Mouse (Mus musculus): ENCODE results near the gene Man1a2. TPM values are rescaled to one million over a fixed set of nuclear protein-coding genes. Genes with fewer than 3 reads are reported as not detected.

Man1a2 gene
- polyA plus RNA-seq, 1 experiment from 2014 or later, result 50.1 TPM

DNA sequence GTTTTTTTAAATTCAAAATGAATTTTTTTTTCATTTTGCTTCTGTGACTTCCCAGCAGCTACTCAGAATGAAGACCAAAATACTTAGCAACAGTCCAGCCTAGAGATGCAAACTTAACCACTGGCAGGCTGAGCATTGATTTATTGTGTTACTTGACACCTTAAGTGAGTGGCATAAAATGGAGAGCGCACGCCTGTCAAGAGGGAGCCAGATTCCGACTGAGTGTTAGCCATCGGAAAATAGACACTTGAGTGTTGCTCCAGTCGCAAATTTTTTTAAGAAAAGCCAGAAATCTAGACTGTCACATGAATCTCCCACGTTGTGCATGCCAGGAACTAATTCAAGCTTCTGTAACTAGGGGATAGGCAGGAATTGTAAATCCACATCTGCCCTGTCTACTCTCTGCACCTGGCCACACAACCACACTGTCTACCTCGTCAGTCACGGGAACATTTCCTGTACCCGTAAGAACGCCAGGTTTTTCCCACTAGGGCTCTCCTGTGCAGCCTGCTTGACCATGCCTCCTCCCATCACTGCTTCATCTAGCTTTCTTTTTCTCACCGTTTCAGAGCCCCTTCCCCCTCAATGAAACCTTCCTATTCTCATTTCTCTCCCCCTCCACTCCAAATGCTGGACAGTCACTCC lies 3.7 kb downstream of the Man1a2 start:
- H3K36me3 ChIP-seq, result 0 out of 2 replicates have a peak, but pooled peaks cover 7% of the 10 kb centered on the region
- peak overlapping the region; percentile 75; the same call in 1 of the 2 replicates for H3K4me3 ChIP-seq
- 26% methylated on average over 11 of the region's 11 CpGs for WGBS
- DNase-seq (ENCODE audit: low spot score), result peak; percentile 30
- no peak overlapping the region for H3K27ac ChIP-seq
- no peaks in the 10 kb centered on the region; the same call in 1 of the 2 replicates for H3K9me3 ChIP-seq
- H3K4me1 ChIP-seq (replicated peaks), result peaks cover 46% of the 10 kb centered on the region
- no peaks in the 10 kb centered on the region for H3K27me3 ChIP-seq (ENCODE audit: insufficient read depth, poor library complexity, severe bottlenecking)

DNA sequence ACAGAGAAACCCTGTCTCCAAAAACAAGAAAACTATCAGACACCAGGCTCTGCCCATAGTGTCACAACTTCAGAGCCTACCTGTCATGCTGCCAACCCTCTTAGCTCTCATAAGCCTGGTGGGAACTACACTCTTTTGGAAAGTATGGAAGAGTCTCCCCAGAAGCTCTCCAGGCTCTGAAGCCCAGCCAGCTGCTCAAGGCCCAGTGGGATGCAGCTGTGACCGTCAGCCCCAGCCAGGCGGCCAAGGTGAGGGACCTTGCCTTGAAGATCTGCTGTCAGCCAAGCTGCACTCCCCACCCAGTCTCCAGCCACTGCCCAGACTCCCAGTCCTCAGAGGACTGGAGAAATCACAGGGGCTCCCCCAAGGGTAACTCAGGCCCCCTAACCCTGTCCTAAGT lies 5.1 kb downstream of the Man1a2 start:
- WGBS, result 75% methylated on average over 2 of the region's 2 CpGs
- no peaks in the 10 kb centered on the region for H3K27me3 ChIP-seq (ENCODE audit: insufficient read depth, poor library complexity, severe bottlenecking)

DNA sequence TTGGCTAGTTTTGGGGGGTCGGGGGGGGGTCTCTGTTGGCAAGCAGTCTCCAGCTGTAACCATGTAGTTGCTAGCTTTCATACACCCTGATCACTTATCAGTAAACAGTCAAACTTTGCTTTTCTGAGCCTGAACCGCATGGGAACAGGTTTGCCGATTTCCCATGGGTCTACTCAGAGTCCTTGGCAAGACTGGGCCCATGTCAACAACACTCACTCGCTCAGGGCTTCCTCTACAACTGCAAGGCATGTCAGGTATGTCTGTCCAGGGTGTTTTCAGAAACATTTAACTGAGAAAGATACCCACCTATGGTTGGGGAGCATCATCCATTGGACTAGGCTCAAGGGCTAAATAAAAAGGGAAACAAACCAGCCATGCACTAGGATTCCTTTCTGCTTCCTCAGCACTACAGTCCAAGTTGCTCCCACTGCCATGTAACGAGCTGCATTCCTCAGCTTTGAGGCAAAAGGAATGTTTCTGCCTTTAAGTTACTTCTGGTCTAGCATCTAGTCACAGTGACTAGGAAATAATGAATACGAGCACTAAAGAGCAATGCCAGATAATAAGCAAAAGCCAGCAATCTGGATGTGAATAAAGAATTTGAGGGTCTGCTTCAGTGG lies 6.2 kb downstream of the Man1a2 start:
- no peak for DNase-seq (ENCODE audit: low spot score)
- WGBS, result 83% methylated on average over 6 of the region's 6 CpGs
- Histone ChIP-seq H3K36me3 (0 out of 2 replicates have a peak, but pooled peaks cover 7% of the 10 kb centered on the region), H3K9me3 (no peaks in the 10 kb centered on the region; the same call in 1 of the 2 replicates), H3K4me3 (no peak overlapping the region), H3K27me3 (ENCODE audit: insufficient read depth, poor library complexity, severe bottlenecking) (no peaks in the 10 kb centered on the region), H3K27ac (no peak overlapping the region), H3K4me1 (replicated peaks) (peaks cover 35% of the 10 kb centered on the region)

More for the DNA sequence above, 5.1 kb downstream of the Man1a2 start:
- no peaks in the 10 kb centered on the region; the same call in 1 of the 2 replicates for H3K9me3 ChIP-seq
- peaks cover 38% of the 10 kb centered on the region for H3K4me1 ChIP-seq (replicated peaks)
- H3K27ac ChIP-seq, result no peak overlapping the region
- DNase-seq (ENCODE audit: low spot score), result no peak
- H3K4me3 ChIP-seq, result no peak overlapping the region
- H3K36me3 ChIP-seq, result 0 out of 2 replicates have a peak, but pooled peaks cover 7% of the 10 kb centered on the region

DNA sequence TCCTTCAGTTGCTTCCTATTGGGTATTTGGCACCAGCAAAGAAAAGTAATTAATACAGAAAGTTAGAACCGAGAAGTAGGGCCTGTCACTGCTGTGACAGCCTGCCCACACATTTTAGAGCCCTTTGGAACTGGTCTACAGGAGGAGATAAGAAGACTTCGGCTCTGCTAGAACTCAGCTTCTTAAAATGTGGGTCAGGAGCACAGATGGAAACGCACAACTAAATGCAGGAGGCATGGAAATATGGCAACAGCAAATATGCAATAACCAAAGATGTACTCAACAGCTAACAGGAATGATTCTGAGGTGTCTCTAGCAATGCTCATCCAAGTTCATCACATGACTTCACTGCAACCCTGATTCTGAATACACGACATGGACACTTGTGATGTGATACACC lies 10.2 kb downstream of the Man1a2 start:
- Histone ChIP-seq H3K9me3 (no peaks in the 10 kb centered on the region; the same call in 1 of the 2 replicates), H3K27me3 (ENCODE audit: insufficient read depth, poor library complexity, severe bottlenecking) (no peaks in the 10 kb centered on the region), H3K27ac (no peak overlapping the region), H3K36me3 (0 out of 2 replicates have a peak, but pooled peaks cover 7% of the 10 kb centered on the region), H3K4me3 (no peak overlapping the region), H3K4me1 (replicated peaks) (peaks cover under 1% of the 10 kb centered on the region)
- no peak for DNase-seq (ENCODE audit: low spot score)
- 88% methylated on average over 4 of the region's 4 CpGs for WGBS

DNA sequence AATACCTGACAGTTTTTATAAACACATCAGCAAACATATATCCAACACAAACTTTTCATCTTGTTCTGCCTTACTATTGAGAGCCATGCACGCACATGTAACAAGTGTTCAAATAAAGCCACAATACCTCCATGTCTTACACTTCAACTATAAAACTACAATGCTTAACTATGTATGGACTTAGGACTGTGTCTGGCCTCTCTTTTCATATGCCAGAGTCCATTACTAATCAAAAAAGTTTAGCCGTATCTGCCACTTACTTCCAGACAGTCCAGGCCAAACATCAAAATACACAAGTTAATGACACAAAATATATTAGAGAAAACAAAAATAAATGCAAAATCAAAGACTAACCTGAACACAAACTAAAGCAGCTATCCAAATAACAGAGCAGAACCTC lies 14.9 kb downstream of the Man1a2 start:
- WGBS, result 91% methylated on average over 2 of the region's 2 CpGs
- no peak overlapping the region for H3K4me3 ChIP-seq
- H3K27me3 ChIP-seq (ENCODE audit: insufficient read depth, poor library complexity, severe bottlenecking), result no peaks in the 10 kb centered on the region
- H3K27ac ChIP-seq, result no peak overlapping the region
- no peaks in the 10 kb centered on the region for H3K36me3 ChIP-seq
- no peaks in the 10 kb centered on the region for H3K9me3 ChIP-seq
- H3K4me1 ChIP-seq (replicated peaks), result no peaks in the 10 kb centered on the region
- no peak for DNase-seq (ENCODE audit: low spot score)

DNA sequence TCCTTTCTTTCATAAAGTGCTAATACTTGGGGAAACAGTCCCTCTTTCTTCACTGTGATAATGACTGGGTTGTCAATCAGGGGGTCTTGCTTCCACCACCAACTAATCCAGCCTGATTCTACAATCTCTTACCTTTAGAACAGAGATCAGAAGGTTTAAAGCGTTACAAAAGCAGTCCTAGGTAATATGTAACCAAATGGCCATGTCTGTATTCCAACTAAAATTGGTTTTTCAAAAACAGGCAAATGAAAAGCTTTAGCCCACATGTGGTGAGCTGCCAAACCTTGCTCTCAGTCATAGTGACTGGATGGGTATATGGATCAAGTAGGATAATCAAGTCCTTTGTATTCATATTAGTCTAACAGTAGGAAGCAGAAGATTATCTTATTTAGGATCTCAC lies 32.0 kb downstream of the Man1a2 start:
- no peaks in the 10 kb centered on the region for H3K9me3 ChIP-seq
- H3K36me3 ChIP-seq, result peaks cover 34% of the 10 kb centered on the region
- WGBS, result 95% methylated on average over 1 of the region's 1 CpGs
- DNase-seq (ENCODE audit: low spot score), result no peak
- H3K27me3 ChIP-seq (ENCODE audit: insufficient read depth, poor library complexity, severe bottlenecking), result no peaks in the 10 kb centered on the region
- no peaks in the 10 kb centered on the region for H3K4me1 ChIP-seq (replicated peaks)
- H3K27ac ChIP-seq, result no peak overlapping the region
- H3K4me3 ChIP-seq, result no peak overlapping the region

DNA sequence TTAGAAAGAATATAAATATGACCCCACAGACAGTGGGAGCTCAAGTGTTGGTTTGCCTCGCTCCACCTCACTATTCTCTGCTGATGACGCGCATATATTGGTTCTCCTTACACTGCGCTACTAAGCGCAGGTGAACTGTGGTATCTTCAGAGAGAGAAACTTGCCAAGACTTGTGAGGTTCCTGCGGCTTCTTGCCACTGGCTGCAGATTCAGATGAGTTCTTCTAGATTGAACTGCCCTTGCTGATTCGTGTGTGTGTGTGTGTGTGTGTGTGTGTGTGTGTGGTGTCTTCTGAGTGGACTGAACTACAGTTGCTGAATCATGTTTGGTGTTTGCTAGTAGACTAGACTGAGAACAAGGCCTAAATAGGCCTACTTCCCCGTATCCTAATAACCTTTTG lies 43.7 kb downstream of the Man1a2 start:
- no peak for DNase-seq (ENCODE audit: low spot score)
- H3K27me3 ChIP-seq (ENCODE audit: insufficient read depth, poor library complexity, severe bottlenecking), result no peaks in the 10 kb centered on the region
- no peaks in the 10 kb centered on the region for H3K9me3 ChIP-seq
- peaks cover 28% of the 10 kb centered on the region for H3K36me3 ChIP-seq
- 96% methylated on average over 8 of the region's 8 CpGs for WGBS
- H3K27ac ChIP-seq, result no peak overlapping the region
- no peaks in the 10 kb centered on the region for H3K4me1 ChIP-seq (replicated peaks)
- no peak overlapping the region for H3K4me3 ChIP-seq

DNA sequence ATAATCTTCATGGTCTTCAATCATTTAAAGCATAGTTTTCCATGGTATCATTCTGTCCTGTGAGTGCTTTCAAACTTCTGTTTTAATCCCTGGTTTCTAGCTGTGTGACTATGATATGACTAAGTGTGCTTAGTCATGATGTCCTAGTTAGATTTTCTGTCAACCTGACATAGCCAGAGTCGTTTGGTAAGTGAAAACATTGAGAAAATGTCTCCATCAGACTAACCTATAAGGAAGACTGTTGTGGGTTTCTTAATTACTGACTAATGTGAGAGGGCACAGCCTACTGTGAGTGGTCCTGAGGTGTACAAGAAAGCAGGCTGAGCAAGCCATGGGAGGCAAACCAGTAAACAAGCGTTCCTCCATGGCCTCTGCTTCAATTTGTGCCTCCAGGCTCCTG lies 49.0 kb downstream of the Man1a2 start:
- no peaks in the 10 kb centered on the region for H3K27me3 ChIP-seq (ENCODE audit: insufficient read depth, poor library complexity, severe bottlenecking)
- no peaks in the 10 kb centered on the region for H3K4me1 ChIP-seq (replicated peaks)
- H3K4me3 ChIP-seq, result no peak overlapping the region
- 84% methylated on average over 2 of the region's 2 CpGs for WGBS
- H3K9me3 ChIP-seq, result no peaks in the 10 kb centered on the region
- DNase-seq (ENCODE audit: low spot score), result no peak
- no peak overlapping the region for H3K27ac ChIP-seq
- peaks cover 11% of the 10 kb centered on the region for H3K36me3 ChIP-seq

DNA sequence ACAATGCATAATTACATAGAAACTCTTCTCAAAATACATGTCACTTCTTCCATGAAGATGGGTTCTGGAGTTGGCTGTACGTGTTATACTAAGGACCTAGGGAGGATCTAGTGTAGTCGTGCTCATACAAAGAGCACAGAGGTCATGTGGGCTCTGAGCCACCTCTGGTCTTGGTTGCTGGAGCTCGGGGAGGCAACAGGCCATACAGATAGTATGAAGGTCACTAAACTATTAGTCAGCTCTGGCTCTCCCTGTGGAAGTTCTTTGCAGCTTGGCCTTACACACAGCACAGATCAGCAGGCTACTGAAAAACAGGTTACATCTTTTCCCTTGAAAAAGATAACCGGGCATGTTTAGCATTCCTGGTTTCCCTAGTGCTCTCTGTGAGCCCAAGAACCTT lies 50.5 kb downstream of the Man1a2 start:
- no peak overlapping the region for H3K4me3 ChIP-seq
- H3K27me3 ChIP-seq (ENCODE audit: insufficient read depth, poor library complexity, severe bottlenecking), result no peaks in the 10 kb centered on the region
- H3K36me3 ChIP-seq, result peaks cover 10% of the 10 kb centered on the region; the same call in 1 of the 2 replicates
- no peak overlapping the region for H3K27ac ChIP-seq
- H3K9me3 ChIP-seq, result no peaks in the 10 kb centered on the region
- no peaks in the 10 kb centered on the region for H3K4me1 ChIP-seq (replicated peaks)
- no peak for DNase-seq (ENCODE audit: low spot score)
- WGBS, result 95% methylated on average over 4 of the region's 4 CpGs

DNA sequence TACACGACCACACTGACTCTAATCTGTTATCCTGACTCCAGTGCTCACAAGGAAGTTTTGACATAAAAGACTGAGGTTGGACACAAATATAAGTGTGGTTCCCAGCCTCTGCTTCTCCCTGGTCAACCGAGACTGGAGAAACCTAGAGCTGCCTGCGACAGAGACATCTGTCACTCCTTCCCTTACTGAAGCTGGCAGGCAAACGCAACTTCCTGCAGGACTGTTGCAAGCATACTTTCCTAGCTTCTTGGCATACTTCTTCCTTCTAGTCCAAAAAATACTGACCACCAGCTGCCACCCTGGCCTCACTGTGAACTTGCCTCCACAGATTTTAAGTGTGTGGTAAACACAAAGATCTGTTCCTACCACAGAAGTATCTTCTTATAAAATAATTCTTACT lies 66.8 kb downstream of the Man1a2 start:
- H3K27me3 ChIP-seq (ENCODE audit: insufficient read depth, poor library complexity, severe bottlenecking), result no peaks in the 10 kb centered on the region
- H3K4me1 ChIP-seq (replicated peaks), result no peaks in the 10 kb centered on the region
- DNase-seq (ENCODE audit: low spot score), result no peak
- H3K4me3 ChIP-seq, result no peak overlapping the region
- no peak overlapping the region for H3K27ac ChIP-seq
- H3K9me3 ChIP-seq, result no peaks in the 10 kb centered on the region
- H3K36me3 ChIP-seq, result peaks cover 4% of the 10 kb centered on the region; the same call in 1 of the 2 replicates
- WGBS, result 82% methylated on average over 4 of the region's 4 CpGs

DNA sequence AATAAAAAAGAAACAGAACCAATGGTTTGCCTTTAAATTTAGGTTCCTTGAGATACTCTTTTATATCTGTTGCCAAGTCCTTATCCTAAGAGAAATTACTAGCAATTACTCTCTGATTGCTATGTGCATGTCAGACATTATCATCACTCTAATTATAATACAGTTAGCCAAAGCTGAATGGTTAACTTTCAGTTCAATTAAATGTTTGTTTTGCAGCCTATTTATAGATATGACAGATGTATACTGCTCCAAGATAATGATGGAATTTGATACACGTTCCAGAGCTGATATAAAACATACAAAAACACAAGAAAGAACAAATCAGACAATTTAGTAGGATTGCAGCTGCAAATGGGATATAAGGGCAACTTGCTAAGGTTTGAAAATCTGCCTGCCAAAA lies 74.4 kb downstream of the Man1a2 start:
- Histone ChIP-seq H3K4me3 (no peak overlapping the region), H3K9me3 (no peaks in the 10 kb centered on the region), H3K4me1 (replicated peaks) (no peaks in the 10 kb centered on the region), H3K27ac (no peak overlapping the region), H3K27me3 (ENCODE audit: insufficient read depth, poor library complexity, severe bottlenecking) (no peaks in the 10 kb centered on the region), H3K36me3 (0 out of 2 replicates have a peak, but pooled peaks cover 3% of the 10 kb centered on the region)
- DNase-seq (ENCODE audit: low spot score), result no peak
- 89% methylated on average over 1 of the region's 1 CpGs for WGBS

DNA sequence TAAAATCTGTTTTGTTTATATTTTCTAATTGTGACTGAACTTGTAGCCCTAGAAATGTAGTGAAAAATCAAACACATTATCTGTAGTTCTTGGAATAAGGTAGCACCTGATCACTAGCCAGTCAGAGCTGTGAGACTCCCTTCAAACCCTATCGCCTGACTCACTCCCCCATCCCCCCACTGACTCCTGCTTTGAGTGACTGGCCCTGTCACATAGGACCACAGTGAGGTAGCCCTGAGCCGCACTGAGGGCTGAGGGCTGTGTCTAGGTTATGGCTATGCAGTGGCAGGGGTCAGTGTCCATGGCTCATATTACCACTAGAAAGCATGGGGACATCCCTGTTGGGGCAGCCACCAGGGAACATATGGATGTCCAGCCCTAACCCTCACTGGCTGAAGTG lies 80.8 kb downstream of the Man1a2 start:
- no peaks in the 10 kb centered on the region for H3K27me3 ChIP-seq (ENCODE audit: insufficient read depth, poor library complexity, severe bottlenecking)
- H3K4me1 ChIP-seq (replicated peaks), result no peaks in the 10 kb centered on the region

DNA sequence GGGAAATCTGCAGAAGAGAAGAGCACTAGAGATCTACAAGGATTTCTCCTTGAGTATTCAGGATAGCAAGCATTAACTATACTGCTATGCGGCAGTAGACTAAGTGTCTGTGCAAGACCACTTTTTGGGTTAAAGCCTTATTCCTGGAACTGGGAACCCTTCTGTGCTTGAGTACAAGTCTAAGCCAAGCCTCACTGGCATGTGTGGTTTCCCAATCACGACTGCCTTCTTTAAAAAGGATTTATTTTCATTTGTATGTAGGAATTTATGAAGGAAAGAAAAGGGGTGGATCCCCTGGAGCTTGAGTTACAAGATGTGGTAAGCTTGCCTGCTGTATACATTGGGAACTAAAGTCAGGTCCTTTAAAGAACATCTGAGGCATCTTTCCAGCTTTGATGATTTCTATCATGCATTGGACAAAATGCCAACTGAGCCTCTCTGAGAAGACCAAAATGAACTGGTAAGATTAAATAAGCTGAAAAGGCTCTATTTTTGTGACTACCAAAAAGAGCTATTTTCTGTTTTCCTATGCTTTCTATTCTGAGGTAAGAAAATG lies 86.0 kb downstream of the Man1a2 start:
- no peak for DNase-seq (ENCODE audit: low spot score)
- no peaks in the 10 kb centered on the region for H3K27me3 ChIP-seq (ENCODE audit: insufficient read depth, poor library complexity, severe bottlenecking)
- H3K9me3 ChIP-seq, result no peaks in the 10 kb centered on the region; the same call in 1 of the 2 replicates
- H3K4me1 ChIP-seq (replicated peaks), result no peaks in the 10 kb centered on the region
- WGBS, result 84% methylated on average over 2 of the region's 2 CpGs
- no peak overlapping the region for H3K4me3 ChIP-seq
- H3K27ac ChIP-seq, result no peak overlapping the region
- H3K36me3 ChIP-seq, result peaks cover 12% of the 10 kb centered on the region; the same call in 1 of the 2 replicates

More for the DNA sequence above, 80.8 kb downstream of the Man1a2 start:
- no peak for DNase-seq (ENCODE audit: low spot score)
- no peak overlapping the region for H3K27ac ChIP-seq
- WGBS, result 86% methylated on average over 2 of the region's 2 CpGs
- H3K4me3 ChIP-seq, result no peak overlapping the region
- H3K9me3 ChIP-seq, result no peaks in the 10 kb centered on the region; the same call in 1 of the 2 replicates
- H3K36me3 ChIP-seq, result peaks cover 21% of the 10 kb centered on the region; the same call in 1 of the 2 replicates
